In genomic region chr1:105178773-105179172, GRCm38 (mm10) we compare ENCODE assay signal across 9 mouse cellular contexts.
DNase-seq lines count a peak whose midpoint lies in the region; ATAC-seq and TF ChIP-seq lines count a peak whose summit lies in the region.
"Had no signal": no experiment of that assay in that cellular context is flagged by ENCODE, and none has a peak within 500 bp of the region (broad histone marks: within the 10 kb centered on the region; RNA-seq: fewer than 3 reads in every experiment).

No protein-coding gene starts in this region.

- H3K9me3 ChIP-seq in midbrain, embryonic 10.5 days (replicated peaks): no peaks in the 10 kb centered on the region
- H3K9me3 ChIP-seq in midbrain, postnatal 0 days (ENCODE audit: low read length): no peaks in the 10 kb centered on the region
- H3K9me3 ChIP-seq in intestine, postnatal 0 days (ENCODE audit: control insufficient read depth): no peaks in the 10 kb centered on the region
- H3K9me3 ChIP-seq in liver, embryonic 15.5 days (replicated peaks): no peaks in the 10 kb centered on the region

- no peaks in the 10 kb centered on the region for H3K27me3 ChIP-seq in midbrain, embryonic 10.5 days (ENCODE audit: low read depth, poor library complexity, severe bottlenecking)
- no peaks in the 10 kb centered on the region for H3K27me3 ChIP-seq in midbrain, postnatal 0 days (ENCODE audit: insufficient read depth, low read length)
- no peaks in the 10 kb centered on the region for H3K27me3 ChIP-seq in intestine, postnatal 0 days (replicated peaks; ENCODE audit: control insufficient read depth, insufficient read depth, low read length)
- no peaks in the 10 kb centered on the region for H3K27me3 ChIP-seq in liver, embryonic 15.5 days
- H3K27me3 ChIP-seq in cerebellum, adult 2 months (ENCODE audit: control insufficient read depth, insufficient read depth, low read length): no peaks in the 10 kb centered on the region

- no peaks in the 10 kb centered on the region for H3K36me3 ChIP-seq in midbrain, embryonic 10.5 days
- H3K36me3 ChIP-seq in midbrain, postnatal 0 days (ENCODE audit: insufficient read depth, low read length): no peaks in the 10 kb centered on the region
- no peaks in the 10 kb centered on the region for H3K36me3 ChIP-seq in intestine, postnatal 0 days (ENCODE audit: control insufficient read depth, insufficient read depth)
- H3K36me3 ChIP-seq in liver, embryonic 15.5 days (replicated peaks): no peaks in the 10 kb centered on the region

- H3K27ac ChIP-seq in midbrain, embryonic 10.5 days (replicated peaks): peak overlapping the region; percentile 60
- no peak overlapping the region for H3K27ac ChIP-seq in midbrain, postnatal 0 days (ENCODE audit: low read depth, low read length)
- peak overlapping the region; percentile 60 for H3K27ac ChIP-seq in intestine, postnatal 0 days (ENCODE audit: low read depth, low read length)
- peak overlapping the region; percentile 53; the same call in 1 of the 2 replicates for H3K27ac ChIP-seq in liver, embryonic 15.5 days (replicated peaks)
- no peak overlapping the region for H3K27ac ChIP-seq in cerebellum, adult 2 months (ENCODE audit: insufficient read depth, low read length)

- WGBS in midbrain, embryonic 10.5 days: 40% methylated on average over 6 of the region's 6 CpGs
- 33% methylated on average over 6 of the region's 6 CpGs for WGBS in midbrain, postnatal 0 days
- WGBS in intestine, postnatal 0 days: 18% methylated on average over 6 of the region's 6 CpGs
- WGBS in liver, embryonic 15.5 days (ENCODE audit: insufficient replicate concordance): 38% methylated on average over 6 of the region's 6 CpGs
- WGBS in cerebellum, adult 2 months: 72% methylated on average over 6 of the region's 6 CpGs

- TF ChIP-seq CTCF in midbrain, postnatal 0 days (IDR thresholded peaks at IDR 0.05): no peak
- no peak for TF ChIP-seq CTCF in intestine, postnatal 0 days (IDR thresholded peaks at IDR 0.05; ENCODE audit: low read depth)
- TF ChIP-seq CTCF in cerebellum, adult 2 months (IDR thresholded peaks at IDR 0.05; ENCODE audit: borderline replicate concordance, insufficient read depth, low read depth, low read length): no peak

- peaks cover 24% of the 10 kb centered on the region for H3K4me1 ChIP-seq in midbrain, embryonic 10.5 days
- H3K4me1 ChIP-seq in midbrain, postnatal 0 days (ENCODE audit: insufficient read depth, low read length): no peaks in the 10 kb centered on the region
- H3K4me1 ChIP-seq in intestine, postnatal 0 days (replicated peaks; ENCODE audit: control insufficient read depth, insufficient read depth, low read length): peaks cover 22% of the 10 kb centered on the region
- peaks cover 6% of the 10 kb centered on the region; the same call in 1 of the 2 replicates for H3K4me1 ChIP-seq in liver, embryonic 15.5 days (replicated peaks)
- no peaks in the 10 kb centered on the region for H3K4me1 ChIP-seq in cerebellum, adult 2 months (ENCODE audit: control insufficient read depth, insufficient read depth, low read length)

- no peak overlapping the region for H3K9ac ChIP-seq in midbrain, postnatal 0 days (replicated peaks; ENCODE audit: low read length, poor library complexity, severe bottlenecking)
- H3K9ac ChIP-seq in intestine, postnatal 0 days (ENCODE audit: low read depth, low read length): no peak overlapping the region
- H3K9ac ChIP-seq in liver, embryonic 15.5 days: no peak overlapping the region

- ATAC-seq in midbrain, postnatal 0 days (ENCODE audit: low FRiP score): no peak
- ATAC-seq in intestine, postnatal 0 days: 0 out of 2 replicates have a peak, but pooled peaks have one; percentile 26
- ATAC-seq in liver, embryonic 15.5 days (ENCODE audit: insufficient read depth): peak; percentile 82
- ATAC-seq in megakaryocyte progenitor cell, adult 5-6 weeks (replicated peaks; ENCODE audit: poor library complexity): no peak

- no peak overlapping the region for H3K4me2 ChIP-seq in midbrain, postnatal 0 days (ENCODE audit: low read depth, low read length, poor library complexity, severe bottlenecking)
- peak overlapping the region; percentile 57 for H3K4me2 ChIP-seq in intestine, postnatal 0 days (replicated peaks; ENCODE audit: low read depth)
- no peak overlapping the region; the same call in 1 of the 2 replicates for H3K4me2 ChIP-seq in liver, embryonic 15.5 days

- no peak for DNase-seq in midbrain, embryonic 10.5 days (ENCODE audit: low spot score)
- DNase-seq in midbrain, postnatal 0 days (ENCODE audit: low spot score): no peak
- no peak for DNase-seq in urinary bladder, postnatal 10 days (ENCODE audit: low spot score)
- DNase-seq in urinary bladder, adult 2 months (ENCODE audit: low spot score): no peak
- DNase-seq in cerebellum, adult 2 months: no peak

- TF ChIP-seq POLR2A in cerebellum, adult 2 months (IDR thresholded peaks at IDR 0.05; ENCODE audit: borderline replicate concordance, insufficient read depth, low read length): no peak

- no peak overlapping the region for H3K4me3 ChIP-seq in midbrain, embryonic 10.5 days
- no peak overlapping the region for H3K4me3 ChIP-seq in midbrain, postnatal 0 days (ENCODE audit: low read depth, low read length)
- no peak overlapping the region for H3K4me3 ChIP-seq in intestine, postnatal 0 days (ENCODE audit: low read depth, low read length)
- H3K4me3 ChIP-seq in liver, embryonic 15.5 days (replicated peaks): no peak overlapping the region
- H3K4me3 ChIP-seq in cerebellum, adult 2 months (replicated peaks; ENCODE audit: insufficient read depth, low read depth, low read length): no peak overlapping the region
- H3K4me3 ChIP-seq: erythroblast, embryonic 14.5 days had no signal

Comparison
In these comparisons a context has a peak if more than half of its experiments do, and no peak if none do; other contexts are left out.
1. H3K27ac ChIP-seq: peak in midbrain, embryonic 10.5 days (single experiment), intestine, postnatal 0 days (single experiment) and liver, embryonic 15.5 days (single experiment); none in midbrain, postnatal 0 days (single experiment) and cerebellum, adult 2 months (single experiment).
2. ATAC-seq: peak in intestine, postnatal 0 days (single experiment) and liver, embryonic 15.5 days (single experiment); none in midbrain, postnatal 0 days (single experiment) and megakaryocyte progenitor cell, adult 5-6 weeks (single experiment).